Mouse (Mus musculus) cerebellum, adult 2 months (tissue): ENCODE data around the gene Defb45.

Source experiments
- CTCF ChIP-seq: fragments of 200-500 bp; IDR thresholded peaks from 2 replicates; pipeline ENCODE4 v1.5.1; 2011; ENCODE audit warnings: low read depth, mild to moderate bottlenecking, control low read depth, low read length, moderate library complexity, borderline replicate concordance; ENCODE audit not compliant: insufficient read depth
- POLR2A ChIP-seq: fragments of 200-500 bp; IDR thresholded peaks from 2 replicates; pipeline ENCODE4 v1.6.1; 2011; ENCODE audit warnings: low read length, control low read depth, borderline replicate concordance; ENCODE audit not compliant: insufficient read depth

DNA sequence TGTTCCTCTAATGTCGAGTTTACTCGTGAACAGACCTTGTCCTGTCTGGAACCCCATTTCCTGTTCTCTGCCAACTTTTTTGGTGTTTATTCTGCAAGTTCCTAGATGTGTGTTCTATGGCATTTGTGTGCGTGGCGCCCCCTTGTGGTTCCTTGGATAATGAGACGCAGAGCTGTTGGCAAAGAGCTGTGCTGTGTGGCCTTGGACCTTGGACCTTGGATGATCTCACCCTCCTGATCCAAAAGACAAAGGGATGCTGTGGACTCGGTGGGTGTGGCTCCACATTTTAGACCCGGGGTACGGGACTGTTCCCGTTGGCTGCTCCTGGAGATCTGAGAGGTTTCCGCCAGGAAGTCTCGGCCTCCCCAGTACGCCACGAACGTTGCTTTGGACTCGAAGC, 4.9 kb upstream of the Defb45 start, which contains the start of gene Defb36:
- TF ChIP-seq CTCF (peak; percentile 38; the same call in 1 of the 2 replicates), POLR2A (no peak)
